Mouse (Mus musculus): ENCODE measurements around the gene Rhox3a2.
"Not testable (repeated sequence)": the region's sequence is repeated elsewhere in the genome, so short reads cannot be mapped to it uniquely, and the experiment has no call there.

Rhox3a2 gene

GRCm38 (mm10) chrX:37379728-37380127, at the start of gene Rhox3a2:
Gene Rhox3a2 (plus strand): TSS chrX:37380028.
- not testable (repeated sequence) for DNase-seq (ENCODE audit: low read depth, low spot score)

DNA sequence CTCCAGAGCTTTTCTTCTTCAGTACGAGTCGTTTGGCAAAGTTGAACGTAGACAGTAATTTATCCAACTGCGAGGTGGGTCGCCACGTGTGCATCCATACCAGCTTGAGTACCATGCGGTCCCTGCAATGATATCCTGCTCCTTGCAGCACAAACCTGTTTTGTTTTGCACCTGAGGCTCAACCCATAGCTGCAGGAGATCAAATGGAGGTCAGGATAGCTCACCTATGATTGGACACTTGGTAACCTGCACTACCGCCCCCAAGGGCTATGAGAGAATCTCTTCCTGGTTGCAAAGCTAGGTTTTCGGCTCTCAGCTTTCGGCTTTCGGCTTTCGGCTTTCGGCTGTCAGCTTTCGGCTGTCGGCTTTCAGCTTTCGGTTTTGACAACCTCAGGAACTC, 10.7 kb downstream of the Rhox3a2 start, which contains the start of gene Rhox4a2:
TSS of gene Rhox4a2 (plus strand) at position 301 of the 400 bp plus-strand sequence.
- DNase-seq (ENCODE audit: low read depth, low spot score): not testable (repeated sequence)

DNA sequence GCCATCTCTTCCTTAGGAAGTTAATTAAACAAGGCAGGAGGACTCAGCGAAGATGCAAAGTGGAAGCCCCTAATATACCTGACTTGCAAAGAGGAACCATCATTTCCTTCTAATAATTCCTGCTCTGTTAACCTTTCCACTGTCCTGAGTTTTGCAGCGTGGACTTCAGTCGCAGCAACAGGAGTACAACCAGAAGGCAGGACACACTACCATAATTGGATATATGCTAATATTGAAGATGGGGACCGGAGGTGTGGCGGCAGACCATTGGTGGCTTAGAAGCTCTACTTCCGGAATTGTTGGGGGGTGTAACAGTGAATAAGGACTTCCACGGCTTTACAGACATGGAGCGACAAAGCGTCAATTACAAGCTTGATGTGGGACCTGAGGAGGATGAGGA, 31.9 kb downstream of the Rhox3a2 start, which contains the start of gene Rhox2b:
TSS of gene Rhox2b (plus strand) at position 301 of the 400 bp plus-strand sequence.
- not testable (repeated sequence) for DNase-seq (ENCODE audit: low read depth, low spot score)

DNA sequence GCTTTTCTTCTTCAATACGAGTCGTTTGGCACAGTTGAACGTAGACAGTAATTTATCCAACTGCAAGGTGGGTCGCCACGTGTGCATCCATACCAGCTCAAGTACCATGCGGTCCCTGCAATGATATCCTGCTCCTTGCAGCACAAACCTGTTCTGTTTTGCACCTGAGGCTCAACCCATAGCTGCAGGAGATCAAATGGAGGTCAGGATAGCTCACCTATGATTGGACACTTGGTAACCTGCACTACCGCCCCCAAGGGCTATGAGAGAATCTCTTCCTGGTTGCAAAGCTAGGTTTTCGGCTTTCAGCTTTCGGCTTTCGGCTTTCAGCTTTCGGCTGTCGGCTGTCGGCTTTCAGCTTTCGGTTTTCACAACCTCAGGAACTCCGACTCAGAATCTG, 52.4 kb downstream of the Rhox3a2 start, which contains the start of gene Rhox4b:
TSS of gene Rhox4b (plus strand) at position 301 of the 400 bp plus-strand sequence.
- not testable (repeated sequence) for DNase-seq (ENCODE audit: low read depth, low spot score)

Measured in ZHBTc4 (cell line).